Mouse (Mus musculus) kidney, embryonic 15.5 days (tissue): ENCODE measurements around the gene Cfap126. TPM values are rescaled to one million over a fixed set of nuclear protein-coding genes. Genes with fewer than 3 reads are reported as not detected.
"Not testable (repeated sequence)": the region's sequence is repeated elsewhere in the genome, so short reads cannot be mapped to it uniquely, and the experiment has no call there.

Experiments
- ATAC-seq: fragments of 200-750 bp; cut with Nextera tagmentation; replicated peaks from 2 replicates; pipeline ENCODE4 v1.8.0; 2017; ENCODE audit warnings: moderate TSS enrichment; ENCODE audit not compliant: low FRiP score
- H3K27ac ChIP-seq: fragments of 300-500 bp; sonication (generic); 2 replicates; pipeline ENCODE4 v1.5.1; 2015; ENCODE audit warnings: mild to moderate bottlenecking, inconsistent platforms
- H3K27me3 ChIP-seq: fragments of 300-500 bp; sonication (generic); 2 replicates; pipeline ENCODE4 v1.6.1; 2015; ENCODE audit warnings: inconsistent platforms
- H3K36me3 ChIP-seq: fragments of 300-500 bp; sonication (generic); 2 replicates; pipeline ENCODE4 v1.6.1; 2015; ENCODE audit warnings: inconsistent platforms
- H3K4me1 ChIP-seq: fragments of 300-500 bp; sonication (generic); 2 replicates; pipeline ENCODE4 v1.6.1; 2015; ENCODE audit warnings: inconsistent platforms
- H3K4me2 ChIP-seq: fragments of 300-500 bp; sonication (generic); 2 replicates; pipeline ENCODE4 v1.6.1; 2015; ENCODE audit warnings: moderate library complexity, mild to moderate bottlenecking, inconsistent platforms
- H3K4me3 ChIP-seq: fragments of 300-500 bp; sonication (generic); replicated peaks from 2 replicates; pipeline ENCODE4 v1.5.1; 2015; ENCODE audit warnings: mild to moderate bottlenecking, inconsistent platforms
- H3K9ac ChIP-seq: fragments of 300-500 bp; sonication (generic); 2 replicates; pipeline ENCODE4 v1.6.1; 2015; ENCODE audit warnings: mild to moderate bottlenecking, inconsistent platforms
- H3K9me3 ChIP-seq: fragments of 300-500 bp; sonication (generic); replicated peaks from 2 replicates; pipeline ENCODE4 v1.6.1; 2016; ENCODE audit warnings: inconsistent platforms
- WGBS: fragments of 180-500 bp; shearing (Covaris S2); methylation state at CpG from one replicate; pipeline ENCODE4 v1.1.7; 2015; ENCODE audit warnings: mixed read lengths; 5-methylcytosine and 5-hydroxymethylcytosine counted together
- polyA plus RNA-seq: library from polyadenylated mRNA; unstranded; fragments of >200 nt; fragmentation: Nextera tagmentation; extraction: Ambion mirVana; gene quantifications from 2 replicates; pipeline ENCODE4 v1.2.1, GENCODE M21; 2015

Gene Cfap126
- 2.0 and 2.1 TPM in 2 replicates for polyA plus RNA-seq

DNA sequence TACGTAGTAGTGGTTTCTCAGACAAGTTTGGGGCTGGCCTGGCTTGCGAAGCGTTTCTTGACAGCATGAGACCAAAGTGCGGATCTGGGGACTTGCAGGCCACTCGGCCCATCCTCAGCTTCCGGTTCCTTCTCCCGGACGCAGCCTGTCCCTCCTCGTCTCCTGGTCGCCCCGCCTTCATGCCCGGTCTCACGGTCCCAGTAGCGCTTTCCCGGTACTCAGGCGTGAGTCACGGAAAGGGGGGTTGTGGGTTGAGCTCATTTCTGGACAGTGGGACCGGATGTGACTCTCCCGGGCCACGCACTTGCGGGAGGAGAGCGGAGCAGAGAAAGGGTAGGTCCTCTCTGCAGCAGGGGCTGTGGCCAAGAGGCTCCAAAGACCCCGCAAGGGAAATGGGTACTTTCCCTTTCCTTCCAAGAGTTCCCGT is at the start of gene Cfap126:
Gene Cfap126, plus strand, starts transcription at position 46 of the 427 bp plus-strand sequence.
- WGBS: under 1% methylated on average over 24 of the region's 24 CpGs
- peaks cover 23% of the 10 kb centered on the region; the same call in 1 of the 2 replicates for H3K4me1 ChIP-seq
- peak; percentile 61 for ATAC-seq
- no peaks in the 10 kb centered on the region for H3K36me3 ChIP-seq
- peak within 1 kb of the TSS; percentile 90 for H3K27ac ChIP-seq
- H3K9ac ChIP-seq: peak within 1 kb of the TSS; percentile 64
- H3K27me3 ChIP-seq: no peaks in the 10 kb centered on the region
- no peaks in the 10 kb centered on the region for H3K9me3 ChIP-seq
- peak within 1 kb of the TSS; percentile 53 for H3K4me3 ChIP-seq
- peak within 1 kb of the TSS; percentile 73 for H3K4me2 ChIP-seq

DNA sequence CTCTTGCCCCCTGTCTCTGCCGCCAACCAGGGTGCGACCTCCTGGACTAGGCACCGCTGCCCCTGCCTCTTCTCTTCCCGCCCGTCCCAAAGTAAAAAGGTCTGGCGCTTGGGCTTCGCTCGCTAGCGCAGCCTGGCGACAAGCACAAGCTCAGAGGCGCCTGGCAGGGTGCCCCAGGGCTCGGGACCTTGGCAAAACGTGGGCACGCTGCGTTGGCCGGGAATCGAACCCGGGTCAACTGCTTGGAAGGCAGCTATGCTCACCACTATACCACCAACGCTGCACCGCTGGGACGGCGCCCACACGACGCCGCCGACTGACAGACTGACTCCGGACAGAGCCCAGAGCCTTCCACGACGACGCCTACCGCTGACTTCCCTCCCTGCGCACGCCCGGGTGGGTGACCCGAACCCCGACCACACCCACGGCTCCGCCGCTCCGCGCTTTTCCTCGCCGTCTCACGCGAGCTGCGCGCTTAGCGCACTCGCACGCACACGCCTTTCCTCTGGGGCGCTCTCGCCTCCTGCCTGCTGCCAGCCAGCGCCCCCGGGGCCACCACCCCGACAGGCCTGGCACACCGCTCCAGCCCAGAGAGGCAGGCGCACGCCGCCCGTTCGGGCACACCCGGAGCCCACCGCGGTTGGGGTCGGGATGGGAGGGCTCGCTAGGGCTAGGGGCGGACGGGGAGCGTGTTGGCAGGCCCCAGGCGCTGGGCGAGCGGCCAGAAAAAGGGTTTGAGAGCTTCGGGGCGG is 49.1 kb upstream of the Cfap126 start, which contains the start of gene Fcgr3:
Gene Fcgr3, minus strand, starts transcription at position 445 of the 752 bp plus-strand sequence.
- Histone ChIP-seq H3K27me3 (peaks cover 37% of the 10 kb centered on the region), H3K4me1 (peaks cover 14% of the 10 kb centered on the region), H3K4me2 (peak within 1 kb of the TSS; percentile 49), H3K4me3 (peak within 1 kb of the TSS; percentile 33)
- H3K9ac ChIP-seq, H3K9me3 ChIP-seq, H3K27ac ChIP-seq, H3K36me3 ChIP-seq: not testable (repeated sequence)
- WGBS: 1% methylated on average over 47 of the region's 75 CpGs
- ATAC-seq: peak; percentile 59

DNA sequence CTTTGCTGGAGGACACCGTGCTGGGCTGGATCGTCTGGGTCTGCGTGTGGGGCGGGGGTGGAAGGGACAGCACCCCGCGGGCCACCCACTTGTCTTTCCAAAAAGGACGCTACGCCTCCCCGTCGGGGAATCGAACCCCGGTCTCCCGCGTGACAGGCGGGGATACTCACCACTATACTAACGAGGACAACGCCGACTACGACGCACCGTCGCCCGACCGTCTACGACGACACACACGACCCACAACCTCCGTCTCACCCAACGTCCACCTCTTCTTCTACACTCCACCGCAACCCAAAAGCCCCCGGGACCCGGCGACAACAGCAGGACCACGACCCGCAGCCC is 48.5 kb upstream of the Cfap126 start:
- H3K9me3 ChIP-seq, H3K36me3 ChIP-seq, H3K9ac ChIP-seq, H3K27ac ChIP-seq: not testable (repeated sequence)
- Histone ChIP-seq H3K27me3 (peaks cover 41% of the 10 kb centered on the region), H3K4me2 (peak overlapping the region; percentile 46), H3K4me3 (peak overlapping the region; percentile 29), H3K4me1 (peaks cover 14% of the 10 kb centered on the region)
- ATAC-seq: peak; percentile 27
- WGBS: under 1% methylated on average over 23 of the region's 35 CpGs

DNA sequence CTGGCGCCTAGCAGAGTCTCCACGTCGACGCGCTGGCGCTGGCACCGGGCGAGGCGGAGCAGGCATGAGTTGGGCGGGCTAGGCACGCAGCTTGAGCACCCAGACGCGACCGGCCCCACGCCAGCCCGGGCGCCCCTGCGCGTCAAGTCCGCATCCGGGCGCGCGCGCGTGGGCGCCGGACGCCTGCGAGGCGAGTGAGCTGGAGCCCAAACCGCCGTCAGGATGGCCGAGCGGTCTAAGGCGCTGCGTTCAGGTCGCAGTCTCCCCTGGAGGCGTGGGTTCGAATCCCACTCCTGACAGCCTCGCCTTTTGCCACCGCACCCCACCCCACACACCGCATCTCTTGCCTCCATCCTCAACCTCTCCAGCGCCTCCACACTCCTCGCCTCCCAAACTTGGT is 48.0 kb upstream of the Cfap126 start:
- peaks cover 14% of the 10 kb centered on the region for H3K4me1 ChIP-seq
- WGBS: 8% methylated on average over 31 of the region's 45 CpGs

DNA sequence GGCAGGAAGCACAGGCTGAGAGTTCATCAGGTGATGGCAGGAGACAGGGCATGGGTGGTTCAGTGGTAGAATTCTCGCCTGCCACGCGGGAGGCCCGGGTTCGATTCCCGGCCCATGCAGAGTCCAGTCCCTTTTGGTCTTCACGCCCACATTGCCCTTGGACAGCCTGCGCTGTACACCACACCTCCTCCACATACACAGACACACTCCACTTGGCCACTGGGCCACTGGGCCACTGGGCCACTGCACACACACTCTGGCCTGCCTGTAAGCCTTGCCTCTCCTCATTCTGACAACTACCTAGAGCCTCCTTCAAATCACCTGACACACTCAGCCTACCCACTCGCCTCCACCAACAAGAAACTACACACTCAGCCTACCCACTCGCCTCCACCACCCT is 47.1 kb upstream of the Cfap126 start:
- not testable (repeated sequence) for H3K27ac ChIP-seq, H3K4me3 ChIP-seq, H3K36me3 ChIP-seq, H3K9ac ChIP-seq, H3K4me2 ChIP-seq, H3K9me3 ChIP-seq
- WGBS: 15% methylated on average over 4 of the region's 10 CpGs
- peaks cover 14% of the 10 kb centered on the region for H3K4me1 ChIP-seq
- peak; percentile 37 for ATAC-seq
- H3K27me3 ChIP-seq: peaks cover 46% of the 10 kb centered on the region

More for the DNA sequence above, 48.0 kb upstream of the Cfap126 start:
- peaks cover 43% of the 10 kb centered on the region for H3K27me3 ChIP-seq
- H3K27ac ChIP-seq, H3K9ac ChIP-seq, H3K9me3 ChIP-seq, H3K36me3 ChIP-seq: not testable (repeated sequence)
- peak overlapping the region; percentile 49 for H3K4me2 ChIP-seq
- ATAC-seq: peak; percentile 4
- H3K4me3 ChIP-seq: peak overlapping the region; percentile 33

DNA sequence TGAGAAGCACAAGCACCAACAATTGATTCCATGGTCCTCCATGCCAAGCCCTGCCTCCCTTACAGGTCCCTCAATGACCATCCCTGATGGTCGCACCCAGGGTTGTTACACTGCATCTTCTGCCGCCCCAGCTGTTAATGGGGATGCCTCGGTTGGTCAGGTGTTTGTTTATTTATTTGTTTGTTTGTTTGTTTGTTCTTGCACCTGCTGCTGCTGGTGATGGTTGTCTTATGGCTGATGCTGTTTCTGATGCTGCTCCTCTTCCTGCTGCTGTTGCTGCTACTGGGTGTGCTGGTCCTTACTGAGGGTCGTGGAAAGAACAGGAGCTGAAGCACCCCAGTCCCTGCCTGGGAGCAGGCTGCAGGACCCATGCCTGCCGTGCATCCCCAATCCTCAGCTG is 45.8 kb upstream of the Cfap126 start:
- H3K4me3 ChIP-seq: not testable (repeated sequence)

DNA sequence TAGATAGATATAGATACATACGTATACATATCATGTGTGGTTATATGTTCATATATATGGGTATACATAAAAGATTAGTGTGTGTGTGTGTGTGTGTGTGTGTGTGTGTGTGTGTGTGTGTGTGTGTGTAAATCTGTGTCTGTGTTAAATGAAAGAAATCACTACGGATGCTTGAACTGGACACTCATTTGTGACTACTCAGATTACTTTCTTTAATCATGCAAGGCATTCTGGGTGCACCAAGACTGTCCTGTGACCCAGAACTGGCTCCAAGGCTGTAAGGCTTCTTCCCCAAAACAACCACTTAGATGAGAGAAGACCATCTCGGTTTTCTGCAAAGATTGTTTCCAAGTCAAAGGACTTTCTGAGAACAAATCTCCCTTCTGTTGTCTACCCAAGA is 44.2 kb upstream of the Cfap126 start:
- peaks cover 41% of the 10 kb centered on the region for H3K27me3 ChIP-seq
- 56% methylated on average over 3 of the region's 3 CpGs for WGBS
- H3K4me3 ChIP-seq: peak overlapping the region; percentile 0; the same call in 1 of the 2 replicates
- not testable (repeated sequence) for H3K4me1 ChIP-seq, H3K27ac ChIP-seq, ATAC-seq, H3K36me3 ChIP-seq, H3K9ac ChIP-seq, H3K9me3 ChIP-seq
- peak overlapping the region; percentile 1; the same call in 1 of the 2 replicates for H3K4me2 ChIP-seq

More for the DNA sequence above, 45.8 kb upstream of the Cfap126 start:
- not testable (repeated sequence) for H3K36me3 ChIP-seq, H3K9ac ChIP-seq, H3K27ac ChIP-seq, H3K4me2 ChIP-seq, H3K9me3 ChIP-seq, ATAC-seq
- Histone ChIP-seq H3K27me3 (peaks cover 45% of the 10 kb centered on the region), H3K4me1 (peaks cover 14% of the 10 kb centered on the region)
- WGBS: 41% methylated on average over 5 of the region's 5 CpGs

DNA sequence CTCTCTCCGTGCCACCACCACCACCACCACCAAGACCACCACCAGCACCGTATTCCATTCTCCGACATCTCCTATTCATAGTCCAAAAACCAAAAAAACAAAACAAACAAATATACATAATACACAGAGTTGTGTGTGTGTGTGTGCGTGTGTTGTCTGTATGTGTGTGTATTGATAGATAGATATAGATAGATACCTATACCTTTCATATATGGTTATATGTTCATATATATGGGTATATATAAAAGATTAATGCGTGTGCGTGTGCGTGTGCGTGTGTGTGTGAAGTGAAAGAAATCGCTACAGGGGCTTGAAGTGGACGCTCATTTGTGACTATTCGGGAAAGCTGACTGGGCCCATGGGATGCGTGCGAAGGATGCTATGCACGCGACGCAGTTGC is 42.8 kb upstream of the Cfap126 start:
- 21% methylated on average over 16 of the region's 16 CpGs for whole genome bisulfite sequencing

DNA sequence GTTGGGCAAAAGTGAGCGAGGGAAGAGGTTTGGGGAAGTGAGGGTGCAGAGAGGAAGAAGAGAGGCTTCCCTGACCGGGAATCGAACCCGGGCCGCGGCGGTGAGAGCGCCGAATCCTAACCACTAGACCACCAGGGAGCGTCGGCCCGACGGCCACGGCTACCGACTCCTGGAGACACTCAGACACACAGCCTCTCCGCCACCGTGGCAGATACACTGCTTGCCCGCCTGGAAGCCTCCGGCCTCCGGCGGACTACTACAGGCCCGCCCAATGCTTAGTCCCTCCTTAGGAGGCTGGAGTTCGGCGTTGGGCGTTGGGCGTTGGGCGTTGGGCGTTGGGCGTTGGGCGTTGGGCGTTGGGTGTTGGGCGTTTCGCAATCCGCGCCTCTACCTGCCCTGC is 42.0 kb upstream of the Cfap126 start:
- H3K4me3 ChIP-seq, H3K4me1 ChIP-seq, H3K9me3 ChIP-seq, H3K36me3 ChIP-seq, H3K9ac ChIP-seq, H3K27ac ChIP-seq: not testable (repeated sequence)
- H3K27me3 ChIP-seq: peaks cover 30% of the 10 kb centered on the region
- no CpG with 5 or more reads among the region's 35 CpGs for WGBS
- H3K4me2 ChIP-seq: 0 out of 2 replicates have a peak overlapping the region, but pooled peaks have one; percentile 25
- peak; percentile 59 for ATAC-seq

More for the DNA sequence above, 42.8 kb upstream of the Cfap126 start:
- not testable (repeated sequence) for H3K9ac ChIP-seq, H3K4me3 ChIP-seq, H3K27ac ChIP-seq, ATAC-seq, H3K4me1 ChIP-seq, H3K9me3 ChIP-seq, H3K36me3 ChIP-seq
- Histone ChIP-seq H3K27me3 (peaks cover 36% of the 10 kb centered on the region), H3K4me2 (peak overlapping the region; percentile 21)

DNA sequence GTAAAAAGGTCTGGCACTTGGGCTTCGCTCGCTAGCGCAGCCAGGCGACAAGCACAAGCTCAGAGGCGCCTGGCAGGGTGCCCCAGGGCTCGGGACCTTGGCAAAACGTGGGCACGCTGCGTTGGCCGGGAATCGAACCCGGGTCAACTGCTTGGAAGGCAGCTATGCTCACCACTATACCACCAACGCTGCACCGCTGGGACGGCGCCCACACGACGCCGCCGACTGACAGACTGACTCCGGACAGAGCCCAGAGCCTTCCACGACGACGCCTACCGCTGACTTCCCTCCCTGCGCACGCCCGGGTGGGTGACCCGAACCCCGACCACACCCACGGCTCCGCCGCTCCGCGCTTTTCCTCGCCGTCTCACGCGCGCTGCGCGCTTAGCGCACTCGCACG is 41.5 kb upstream of the Cfap126 start:
- not testable (repeated sequence) for H3K4me3 ChIP-seq, H3K27ac ChIP-seq, H3K9me3 ChIP-seq, H3K9ac ChIP-seq, H3K4me2 ChIP-seq, H3K36me3 ChIP-seq, H3K4me1 ChIP-seq
- peaks cover 33% of the 10 kb centered on the region for H3K27me3 ChIP-seq
- no CpG with 5 or more reads among the region's 45 CpGs for WGBS
- peak; percentile 30 for ATAC-seq

DNA sequence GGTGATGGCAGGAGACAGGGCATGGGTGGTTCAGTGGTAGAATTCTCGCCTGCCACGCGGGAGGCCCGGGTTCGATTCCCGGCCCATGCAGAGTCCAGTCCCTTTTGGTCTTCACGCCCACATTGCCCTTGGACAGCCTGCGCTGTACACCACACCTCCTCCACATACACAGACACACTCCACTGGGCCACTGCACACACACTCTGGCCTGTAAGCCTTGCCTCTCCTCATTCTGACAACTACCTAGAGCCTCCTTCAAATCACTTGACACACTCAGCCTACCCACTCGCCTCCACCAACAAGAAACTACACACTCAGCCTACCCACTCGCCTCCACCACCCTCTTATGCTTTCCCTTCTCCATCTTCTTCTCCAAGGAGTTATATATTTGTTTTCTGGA is 39.4 kb upstream of the Cfap126 start:
- peak; percentile 20 for ATAC-seq
- whole genome bisulfite sequencing: 12% methylated on average over 7 of the region's 10 CpGs

DNA sequence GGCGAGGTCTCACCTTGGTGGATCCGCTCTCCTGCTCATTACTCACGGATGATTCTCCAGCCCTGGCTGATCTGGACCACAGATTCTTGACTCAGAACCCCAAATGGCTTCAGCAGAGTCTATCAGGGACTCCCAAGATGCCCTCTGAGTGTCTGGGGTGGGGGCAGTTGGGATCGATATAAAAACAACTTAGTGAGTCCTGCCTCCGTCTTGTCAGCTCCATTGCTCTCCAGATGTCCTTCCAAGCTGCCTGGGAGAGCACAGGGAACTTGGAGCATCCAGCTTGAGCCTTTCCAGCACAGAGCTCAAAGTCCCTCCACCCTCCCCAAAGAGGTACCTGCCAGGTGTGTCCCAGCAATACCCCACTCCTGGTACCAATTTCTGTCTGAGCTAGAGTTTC is 37.5 kb upstream of the Cfap126 start:
- not testable (repeated sequence) for H3K36me3 ChIP-seq, H3K9ac ChIP-seq, H3K4me3 ChIP-seq, H3K27ac ChIP-seq, ATAC-seq, H3K4me2 ChIP-seq, H3K9me3 ChIP-seq, H3K4me1 ChIP-seq
- peaks cover 28% of the 10 kb centered on the region for H3K27me3 ChIP-seq
- WGBS: 75% methylated on average over 4 of the region's 5 CpGs

More for the DNA sequence above, 39.4 kb upstream of the Cfap126 start:
- H3K36me3 ChIP-seq, H3K4me3 ChIP-seq, H3K4me1 ChIP-seq, H3K9ac ChIP-seq, H3K27ac ChIP-seq, H3K4me2 ChIP-seq, H3K9me3 ChIP-seq: not testable (repeated sequence)
- peaks cover 41% of the 10 kb centered on the region for H3K27me3 ChIP-seq
